Mouse (Mus musculus) left cerebral cortex, postnatal 10 days (tissue): ENCODE results near the gene Prickle1. TPM values are rescaled to one million over a fixed set of nuclear protein-coding genes. Genes with fewer than 3 reads are reported as not detected.

ENCODE experiments used
- DNase-seq, 2 experiments: peaks; one replicate each; pipeline ENCODE4 v3.0.0; 2021 to 2022; ENCODE audit warnings: low spot score in 2 of 2, mixed read lengths in 1 of 2; ENCODE audit errors: extremely low spot score in 1 of 2
- intact Hi-C: fragments of 180-260 bp; cut with DNase I; formaldehyde crosslinking; loops from one replicate; pipeline ENCODE4 v1.15.1; 2025
- total RNA-seq, 2 experiments: library from RNA; stranded (reverse); gene quantifications; 2 replicates each; pipeline ENCODE4 v1.2.3; 2021

Gene Prickle1
- total RNA-seq, 2 experiments from 2014 or later, result 63.1 to 67.0 TPM

- no peak for DNase-seq
- intact Hi-C loops, result loop anchor here (5.0 kb wide), 3 partner anchors 57 to 697 kb away; no protein-coding TSS in a partner anchor
Measured at GRCm38 (mm10) chr15:93519836-93520826, 75.6 kb downstream of the Prickle1 start.

- peak; percentile 49 to 91 for DNase-seq
- intact Hi-C loops, result loop anchor here (5.0 kb wide), 3 partner anchors 58 to 698 kb away; no protein-coding TSS in a partner anchor
Measured at GRCm38 (mm10) chr15:93518941-93519835, 76.5 kb downstream of the Prickle1 start.

- intact Hi-C loops, result loop anchor here (5.0 kb wide), 3 partner anchors 59 to 699 kb away; no protein-coding TSS in a partner anchor
- DNase-seq, result no peak
Measured at GRCm38 (mm10) chr15:93518143-93518902, 77.4 kb downstream of the Prickle1 start.

GRCm38 (mm10) chr15:93517022-93517565 is 78.6 kb downstream of the Prickle1 start:
- intact Hi-C loops, result loop anchor here (5.0 kb wide), 3 partner anchors 60 to 700 kb away; no protein-coding TSS in a partner anchor
- DNase-seq, result no peak

GRCm38 (mm10) chr15:93515316-93515715 is 80.4 kb downstream of the Prickle1 start:
- intact Hi-C loops, result loop anchor here (5.0 kb wide), 3 partner anchors 62 to 702 kb away; no protein-coding TSS in a partner anchor
- DNase-seq, result no peak

- intact Hi-C loops, result no loop called here
- DNase-seq, result no peak
Measured at GRCm38 (mm10) chr15:93513939-93514341, 81.8 kb downstream of the Prickle1 start.

GRCm38 (mm10) chr15:93512437-93512836 is 83.3 kb downstream of the Prickle1 start:
- DNase-seq, result no peak
- intact Hi-C loops, result no loop called here

- intact Hi-C loops, result no loop called here
- no peak for DNase-seq
Measured at GRCm38 (mm10) chr15:93510690-93511336, 84.9 kb downstream of the Prickle1 start.

GRCm38 (mm10) chr15:93504808-93505207 is 90.9 kb downstream of the Prickle1 start:
- intact Hi-C loops, result no loop called here
- no peak for DNase-seq

- intact Hi-C loops, result no loop called here
- no peak for DNase-seq
Measured at GRCm38 (mm10) chr15:93503201-93503745, 92.4 kb downstream of the Prickle1 start.

GRCm38 (mm10) chr15:93502703-93503102 is 93.0 kb downstream of the Prickle1 start:
- intact Hi-C loops, result no loop called here
- no peak for DNase-seq

- no peak for DNase-seq
- intact Hi-C loops, result no loop called here
Measured at GRCm38 (mm10) chr15:93499866-93500265, 95.8 kb downstream of the Prickle1 start.

GRCm38 (mm10) chr15:93494700-93495099 is 101.0 kb downstream of the Prickle1 start:
- no peak for DNase-seq
- intact Hi-C loops, result no loop called here

GRCm38 (mm10) chr15:93489597-93489996 is 106.1 kb downstream of the Prickle1 start:
- DNase-seq, result no peak
- intact Hi-C loops, result no loop called here

GRCm38 (mm10) chr15:93486066-93486465 is 109.6 kb downstream of the Prickle1 start:
- DNase-seq, result peak in 1 of 2 experiments; percentile 49
- intact Hi-C loops, result no loop called here

GRCm38 (mm10) chr15:93485252-93485651 is 110.4 kb downstream of the Prickle1 start:
- intact Hi-C loops, result no loop called here
- no peak for DNase-seq

GRCm38 (mm10) chr15:93484261-93484710 is 111.4 kb downstream of the Prickle1 start:
- intact Hi-C loops, result no loop called here

More at GRCm38 (mm10) chr15:93484261-93484710, 111.4 kb downstream of the Prickle1 start:
- no peak for DNase-seq
